Mouse (Mus musculus) brain, embryonic 14.5 days (tissue): ENCODE measurements around the gene Faf1.

Experiments used
- CTCF ChIP-seq: fragments of 200-500 bp; IDR thresholded peaks from 2 replicates; pipeline ENCODE4 v1.5.1; 2012; ENCODE audit warnings: inconsistent platforms, mild to moderate bottlenecking, moderate library complexity, borderline replicate concordance; ENCODE audit not compliant: insufficient read depth, insufficient read length; ENCODE audit errors: extremely low read depth
- POLR2A ChIP-seq: fragments of 200-500 bp; IDR thresholded peaks from 2 replicates; pipeline ENCODE4 v1.6.1; 2012; ENCODE audit warnings: mild to moderate bottlenecking, inconsistent platforms, borderline replicate concordance; ENCODE audit not compliant: poor library complexity, insufficient read depth, insufficient read length, severe bottlenecking; ENCODE audit errors: extremely low read depth

DNA sequence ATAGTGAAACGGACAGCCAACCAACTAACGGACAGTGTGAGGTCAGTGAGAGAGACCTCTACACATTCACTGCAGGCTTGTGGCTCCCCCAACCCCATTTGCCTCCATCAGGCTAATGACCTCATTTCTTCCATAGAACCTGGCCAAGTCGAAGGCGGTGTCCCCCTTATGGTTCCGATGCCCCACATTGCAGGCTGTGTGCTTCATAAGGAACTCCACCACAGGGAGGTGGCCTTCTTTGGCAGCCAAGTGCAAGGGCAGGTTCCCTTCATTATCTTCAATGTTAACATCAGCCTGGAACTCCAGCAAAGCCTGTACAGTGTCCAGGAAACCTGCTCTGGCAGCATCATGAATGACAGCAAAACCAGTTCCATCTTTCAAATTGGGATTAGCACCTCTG lies 15.2 kb upstream of the Faf1 start:
- TF ChIP-seq POLR2A (no peak), CTCF (no peak)
